Mouse (Mus musculus): ENCODE data around the gene Akirin2. TPM values are rescaled to one million over a fixed set of nuclear protein-coding genes. Genes with fewer than 3 reads are reported as not detected.

Gene Akirin2
- total and polyA plus RNA-seq, 2 experiments from 2014 or later = 94.6 to 147 TPM

DNA sequence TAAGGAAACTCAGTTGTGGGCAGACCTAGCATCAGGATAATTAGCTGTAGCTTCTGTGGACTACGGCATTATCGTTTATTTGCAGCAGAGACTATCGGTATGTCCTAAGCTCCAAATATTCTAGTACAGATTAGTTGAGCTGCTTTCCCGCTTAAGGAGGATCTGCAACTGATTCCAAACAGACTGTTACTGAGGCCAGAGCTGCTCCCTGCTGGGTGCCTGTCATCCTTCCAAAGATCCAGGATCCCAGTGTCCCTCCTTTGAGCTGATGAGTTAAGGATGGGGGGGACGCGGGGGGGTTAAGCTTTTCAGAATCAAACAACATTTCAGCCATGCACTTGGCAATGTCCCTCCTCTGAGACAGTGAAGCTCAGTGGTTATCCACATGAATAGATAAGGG lies 20.8 kb upstream of the Akirin2 start:
- H3K4me2 ChIP-seq (ENCODE audit: low read depth) = no peak overlapping the region
- DNase-seq (no peak), ATAC-seq (no peak)
- no peaks in the 10 kb centered on the region for H3K27me3 ChIP-seq (ENCODE audit: insufficient read depth, low read length)
- no peak for TF ChIP-seq CTCF (IDR thresholded peaks at IDR 0.05; ENCODE audit: low read depth)
- H3K36me3 ChIP-seq (ENCODE audit: insufficient read depth) = no peaks in the 10 kb centered on the region
- no peak overlapping the region for H3K4me3 ChIP-seq (ENCODE audit: low read depth, low read length)
- H3K4me1 ChIP-seq (ENCODE audit: insufficient read depth) = no peaks in the 10 kb centered on the region
- no peak overlapping the region for H3K9ac ChIP-seq
- WGBS = 79% methylated on average over 6 of the region's 6 CpGs
- no peak overlapping the region for H3K27ac ChIP-seq (ENCODE audit: low read depth, low read length)
- no peaks in the 10 kb centered on the region for H3K9me3 ChIP-seq (ENCODE audit: low read length)

DNA sequence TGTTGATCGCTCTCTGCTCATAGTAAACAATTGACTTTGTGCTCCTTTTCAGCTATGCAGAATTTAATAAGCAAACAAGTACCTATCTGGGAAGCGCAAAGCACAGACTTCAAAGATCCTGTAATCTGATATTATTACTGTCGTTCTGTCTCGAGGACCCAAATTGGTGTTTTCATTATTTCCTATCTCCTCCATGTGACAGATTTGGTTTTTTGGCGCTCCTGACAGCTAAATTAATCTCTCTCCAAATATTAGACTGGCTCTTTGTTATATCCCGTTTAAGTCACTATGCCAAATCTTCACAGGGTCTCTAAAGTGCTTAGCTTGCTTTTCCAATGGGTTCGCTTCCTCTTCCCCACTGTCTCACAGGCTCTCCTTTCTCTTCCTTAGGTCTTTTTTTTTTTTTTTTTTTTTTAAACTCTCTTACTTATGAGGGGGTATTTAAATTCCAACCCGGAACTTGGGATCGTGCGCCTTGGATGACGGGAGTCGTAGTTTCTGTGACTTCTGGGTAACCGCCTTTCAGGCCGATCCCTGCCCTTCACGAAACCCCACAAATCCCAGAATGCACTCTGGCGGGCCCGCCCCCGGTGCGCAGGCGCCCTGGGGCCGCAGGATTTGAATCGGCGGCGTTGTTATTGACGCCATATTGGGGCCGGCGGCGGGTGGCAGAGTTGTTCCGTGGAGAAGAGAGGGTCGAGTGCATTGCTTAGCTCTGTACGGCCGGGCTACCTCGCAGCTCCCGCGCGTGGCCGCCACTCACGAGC lies 573 bp upstream of the Akirin2 start:
- Histone ChIP-seq H3K4me1 (ENCODE audit: insufficient read depth) (peaks cover 13% of the 10 kb centered on the region; the same call in 1 of the 2 replicates), H3K9me3 (ENCODE audit: low read length) (no peaks in the 10 kb centered on the region), H3K4me3 (ENCODE audit: low read depth, low read length) (peak overlapping the region; percentile 95), H3K36me3 (ENCODE audit: insufficient read depth) (no peaks in the 10 kb centered on the region), H3K27ac (ENCODE audit: low read depth, low read length) (peak overlapping the region; percentile 93), H3K9ac (peak overlapping the region; percentile 97), H3K4me2 (ENCODE audit: low read depth) (peak overlapping the region; percentile 58), H3K27me3 (ENCODE audit: insufficient read depth, low read length) (no peaks in the 10 kb centered on the region)
- ATAC-seq (peak; percentile 97), DNase-seq (peak; percentile 98)
- TF ChIP-seq CTCF (IDR thresholded peaks at IDR 0.05; ENCODE audit: low read depth) = no peak
- 3% methylated on average over 38 of the region's 38 CpGs for WGBS

DNA sequence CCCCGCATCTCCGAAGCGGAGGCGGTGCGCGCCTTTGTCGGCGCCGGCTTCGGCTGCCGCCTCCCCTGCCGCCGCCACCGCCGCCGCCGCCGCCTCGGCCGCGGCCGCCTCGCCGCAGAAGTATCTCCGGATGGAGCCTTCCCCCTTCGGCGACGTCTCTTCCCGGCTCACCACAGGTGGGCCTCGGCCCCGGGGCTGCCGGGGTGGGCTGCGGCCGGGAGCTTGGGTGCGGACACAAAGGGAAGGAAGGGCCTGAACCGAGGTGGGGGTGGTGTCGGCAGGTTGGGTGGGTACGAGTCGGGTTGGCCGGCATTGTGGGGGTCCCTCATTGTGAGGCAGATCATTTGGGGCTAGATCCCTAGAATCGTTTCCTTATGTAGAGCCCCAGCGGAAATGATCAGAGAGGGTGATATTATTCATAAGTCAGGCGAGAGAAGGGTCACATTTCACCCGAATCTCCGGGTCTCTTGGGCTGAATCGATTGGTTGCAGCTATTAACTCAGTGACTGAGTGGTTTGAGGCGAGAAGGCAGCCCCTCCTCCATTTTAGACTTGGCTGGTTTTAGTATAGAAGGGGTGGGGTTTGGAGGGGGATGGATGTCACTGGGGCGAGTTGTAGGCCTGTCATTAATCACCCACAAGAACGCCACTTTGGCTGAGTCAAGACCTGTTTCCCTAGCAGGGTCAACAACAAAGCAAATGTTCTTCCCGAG lies 517 bp downstream of the Akirin2 start:
- no peaks in the 10 kb centered on the region for H3K36me3 ChIP-seq (ENCODE audit: insufficient read depth)
- H3K4me2 ChIP-seq (ENCODE audit: low read depth) = peak overlapping the region; percentile 58
- peak; percentile 52 for DNase-seq
- no peaks in the 10 kb centered on the region for H3K27me3 ChIP-seq (ENCODE audit: insufficient read depth, low read length)
- H3K4me3 ChIP-seq (ENCODE audit: low read depth, low read length) = peak overlapping the region; percentile 95
- ATAC-seq = peak; percentile 35
- no peak for TF ChIP-seq CTCF (IDR thresholded peaks at IDR 0.05; ENCODE audit: low read depth)
- H3K9me3 ChIP-seq (ENCODE audit: low read length) = no peaks in the 10 kb centered on the region
- peak overlapping the region; percentile 93 for H3K27ac ChIP-seq (ENCODE audit: low read depth, low read length)
- 3% methylated on average over 40 of the region's 50 CpGs for WGBS
- H3K4me1 ChIP-seq (ENCODE audit: insufficient read depth) = peaks cover 20% of the 10 kb centered on the region; the same call in 1 of the 2 replicates
- peak overlapping the region; percentile 97 for H3K9ac ChIP-seq

GRCm38 (mm10) chr4:34551966-34552365 lies 1.2 kb downstream of the Akirin2 start:
- 9% methylated on average over 3 of the region's 3 CpGs for WGBS

DNA sequence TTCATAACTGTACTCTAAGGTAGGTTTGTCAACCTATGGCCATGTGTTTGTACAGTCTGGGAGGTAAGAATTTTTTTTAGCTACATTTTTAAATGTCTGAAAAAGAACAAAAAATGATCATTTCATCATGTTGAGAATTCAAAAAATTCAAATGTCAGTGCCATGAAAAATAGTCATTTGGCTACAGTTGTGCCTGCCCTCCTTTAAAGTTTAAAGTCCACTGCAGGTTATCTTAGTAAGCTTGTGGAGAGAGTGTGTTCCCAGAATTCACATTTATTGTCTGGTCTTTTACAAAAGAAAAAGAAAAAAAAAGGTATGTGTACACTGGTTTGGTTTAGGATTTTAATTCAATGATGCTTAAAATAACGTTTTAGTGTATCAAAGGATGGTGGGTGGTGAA lies 3.9 kb downstream of the Akirin2 start:
- H3K36me3 ChIP-seq (ENCODE audit: insufficient read depth) = no peaks in the 10 kb centered on the region
- no peaks in the 10 kb centered on the region for H3K27me3 ChIP-seq (ENCODE audit: insufficient read depth, low read length)
- H3K27ac ChIP-seq (ENCODE audit: low read depth, low read length) = no peak overlapping the region
- no peak for ATAC-seq
- no peak overlapping the region for H3K4me3 ChIP-seq (ENCODE audit: low read depth, low read length)
- no peak for TF ChIP-seq CTCF (IDR thresholded peaks at IDR 0.05; ENCODE audit: low read depth)
- peaks cover 26% of the 10 kb centered on the region; the same call in 1 of the 2 replicates for H3K4me1 ChIP-seq (ENCODE audit: insufficient read depth)
- DNase-seq = no peak
- WGBS = 12% methylated on average over 1 of the region's 1 CpGs
- no peaks in the 10 kb centered on the region for H3K9me3 ChIP-seq (ENCODE audit: low read length)
- H3K9ac ChIP-seq = no peak overlapping the region
- no peak overlapping the region for H3K4me2 ChIP-seq (ENCODE audit: low read depth)

More at GRCm38 (mm10) chr4:34551966-34552365, 1.2 kb downstream of the Akirin2 start:
- Histone ChIP-seq H3K4me2 (ENCODE audit: low read depth) (peak overlapping the region; percentile 58), H3K27me3 (ENCODE audit: insufficient read depth, low read length) (no peaks in the 10 kb centered on the region), H3K9me3 (ENCODE audit: low read length) (no peaks in the 10 kb centered on the region), H3K36me3 (ENCODE audit: insufficient read depth) (no peaks in the 10 kb centered on the region), H3K4me1 (ENCODE audit: insufficient read depth) (peaks cover 23% of the 10 kb centered on the region; the same call in 1 of the 2 replicates), H3K4me3 (ENCODE audit: low read depth, low read length) (peak overlapping the region; percentile 95), H3K9ac (peak overlapping the region; percentile 97), H3K27ac (ENCODE audit: low read depth, low read length) (no peak overlapping the region)
- TF ChIP-seq CTCF (IDR thresholded peaks at IDR 0.05; ENCODE audit: low read depth) = no peak
- DNase-seq (no peak), ATAC-seq (no peak)

GRCm38 (mm10) chr4:34555604-34556003 lies 4.9 kb downstream of the Akirin2 start:
- Histone ChIP-seq H3K4me2 (ENCODE audit: low read depth) (no peak overlapping the region), H3K4me1 (ENCODE audit: insufficient read depth) (peaks cover 26% of the 10 kb centered on the region; the same call in 1 of the 2 replicates), H3K27ac (ENCODE audit: low read depth, low read length) (no peak overlapping the region), H3K36me3 (ENCODE audit: insufficient read depth) (no peaks in the 10 kb centered on the region), H3K9ac (no peak overlapping the region), H3K9me3 (ENCODE audit: low read length) (no peaks in the 10 kb centered on the region), H3K27me3 (ENCODE audit: insufficient read depth, low read length) (no peaks in the 10 kb centered on the region), H3K4me3 (ENCODE audit: low read depth, low read length) (no peak overlapping the region)
- DNase-seq = no peak
- ATAC-seq = no peak
- no peak for TF ChIP-seq CTCF (IDR thresholded peaks at IDR 0.05; ENCODE audit: low read depth)
- 96% methylated on average over 3 of the region's 3 CpGs for WGBS

- no peak for ATAC-seq
- H3K4me1 ChIP-seq (ENCODE audit: insufficient read depth) = peaks cover 26% of the 10 kb centered on the region; the same call in 1 of the 2 replicates
- no peaks in the 10 kb centered on the region for H3K9me3 ChIP-seq (ENCODE audit: low read length)
Observed at GRCm38 (mm10) chr4:34556183-34556582, 5.4 kb downstream of the Akirin2 start.

More at GRCm38 (mm10) chr4:34556183-34556582, 5.4 kb downstream of the Akirin2 start:
- H3K4me2 ChIP-seq (ENCODE audit: low read depth) = no peak overlapping the region
- no peak overlapping the region for H3K9ac ChIP-seq
- H3K4me3 ChIP-seq (ENCODE audit: low read depth, low read length) = no peak overlapping the region
- no peak for TF ChIP-seq CTCF (IDR thresholded peaks at IDR 0.05; ENCODE audit: low read depth)
- no peak overlapping the region for H3K27ac ChIP-seq (ENCODE audit: low read depth, low read length)
- DNase-seq = no peak
- H3K36me3 ChIP-seq (ENCODE audit: insufficient read depth) = no peaks in the 10 kb centered on the region
- no peaks in the 10 kb centered on the region for H3K27me3 ChIP-seq (ENCODE audit: insufficient read depth, low read length)

All from forebrain, postnatal 0 days (tissue).